Mouse (Mus musculus) Muller cell, postnatal 12 days (primary cell): Measurements from ENCODE around the gene Sarm1.
A peak's percentile ranks its signal among the peaks of the same experiment; 100 is the strongest.
"Not testable (repeated sequence)": the region's sequence is repeated elsewhere in the genome, so short reads cannot be mapped to it uniquely, and the experiment has no call there.

Experiments used
- DNase-seq: peaks from one replicate; pipeline ENCODE4 v3.0.0-alpha.2; 2015; ENCODE audit errors: inconsistent ontology term

Gene Sarm1

GRCm38 (mm10) chr11:78497544-78498522, at the start of gene Sarm1:
Gene Sarm1 (minus strand): TSS chr11:78497754.
- DNase-seq, result peak; percentile 95

GRCm38 (mm10) chr11:78545181-78545580, 47.6 kb upstream of the Sarm1 start:
- no peak for DNase-seq

GRCm38 (mm10) chr11:78544449-78545111, 47.0 kb upstream of the Sarm1 start:
- DNase-seq, result no peak

- DNase-seq, result no peak
Measured at GRCm38 (mm10) chr11:78540358-78540757, 42.8 kb upstream of the Sarm1 start.

- no peak for DNase-seq
Measured at GRCm38 (mm10) chr11:78536690-78537084, 39.1 kb upstream of the Sarm1 start.

GRCm38 (mm10) chr11:78536080-78536689, 38.6 kb upstream of the Sarm1 start, which contains the start of the genes Tnfaip1 and Ift20:
Gene Tnfaip1 (minus strand): TSS chr11:78536332.
Gene Ift20 (plus strand): TSS chr11:78536361.
- DNase-seq, result peak; percentile 98

GRCm38 (mm10) chr11:78535376-78536079, 38.0 kb upstream of the Sarm1 start:
- DNase-seq, result peak; percentile 86

- DNase-seq, result no peak
Measured at GRCm38 (mm10) chr11:78534516-78534915, 37.0 kb upstream of the Sarm1 start.

GRCm38 (mm10) chr11:78531515-78531914, 34.0 kb upstream of the Sarm1 start:
- DNase-seq, result not testable (repeated sequence)

- DNase-seq, result no peak
Measured at GRCm38 (mm10) chr11:78531046-78531445, 33.5 kb upstream of the Sarm1 start.

GRCm38 (mm10) chr11:78530001-78530400, 32.4 kb upstream of the Sarm1 start:
- no peak for DNase-seq

GRCm38 (mm10) chr11:78528714-78529113, 31.2 kb upstream of the Sarm1 start:
- DNase-seq, result no peak

GRCm38 (mm10) chr11:78524838-78525237, 27.3 kb upstream of the Sarm1 start:
- no peak for DNase-seq

GRCm38 (mm10) chr11:78523241-78523955, 25.8 kb upstream of the Sarm1 start:
- DNase-seq, result peak; percentile 63

- DNase-seq, result peak; percentile 73
Measured at GRCm38 (mm10) chr11:78522481-78522997, 25.0 kb upstream of the Sarm1 start.

GRCm38 (mm10) chr11:78521880-78522279, 24.3 kb upstream of the Sarm1 start:
- DNase-seq, result no peak

- no peak for DNase-seq
Measured at GRCm38 (mm10) chr11:78518931-78519330, 21.4 kb upstream of the Sarm1 start.

- no peak for DNase-seq
Measured at GRCm38 (mm10) chr11:78515549-78516325, 18.2 kb upstream of the Sarm1 start.

GRCm38 (mm10) chr11:78513106-78513790, 15.7 kb upstream of the Sarm1 start:
- DNase-seq, result no peak
